Mouse (Mus musculus) cerebellum, postnatal 25 days (tissue): ENCODE measurements around the gene Abhd5.

Experiments
- DNase-seq, 2 experiments: peaks; one replicate each; pipeline ENCODE4 v3.0.0; 2021; ENCODE audit warnings: mixed read lengths in 2 of 2

Abhd5 gene

GRCm38 (mm10) chr9:122349286-122349685 is 2.1 kb upstream of the Abhd5 start:
- DNase-seq: no peak

GRCm38 (mm10) chr9:122350396-122351130 is 845 bp upstream of the Abhd5 start:
- no peak for DNase-seq

GRCm38 (mm10) chr9:122352025-122352392 is 601 bp downstream of the Abhd5 start:
- no peak for DNase-seq

GRCm38 (mm10) chr9:122352911-122353310 is 1.5 kb downstream of the Abhd5 start:
- no peak for DNase-seq

- DNase-seq: no peak
Observed at GRCm38 (mm10) chr9:122354240-122354639, 2.8 kb downstream of the Abhd5 start.

GRCm38 (mm10) chr9:122357073-122357472 is 5.7 kb downstream of the Abhd5 start:
- DNase-seq: no peak

GRCm38 (mm10) chr9:122357626-122358025 is 6.2 kb downstream of the Abhd5 start:
- no peak for DNase-seq

- no peak for DNase-seq
Observed at GRCm38 (mm10) chr9:122364171-122364570, 12.8 kb downstream of the Abhd5 start.

- no peak for DNase-seq
Observed at GRCm38 (mm10) chr9:122370292-122370794, 18.9 kb downstream of the Abhd5 start.

- no peak for DNase-seq
Observed at GRCm38 (mm10) chr9:122372506-122372905, 21.1 kb downstream of the Abhd5 start.

- no peak for DNase-seq
Observed at GRCm38 (mm10) chr9:122372991-122373390, 21.6 kb downstream of the Abhd5 start.

- DNase-seq: no peak
Observed at GRCm38 (mm10) chr9:122378986-122379385, 27.6 kb downstream of the Abhd5 start.

GRCm38 (mm10) chr9:122380959-122381358 is 29.6 kb downstream of the Abhd5 start:
- no peak for DNase-seq

- DNase-seq: peak; percentile 66 to 72
Observed at GRCm38 (mm10) chr9:122382006-122382405, 30.6 kb downstream of the Abhd5 start.

GRCm38 (mm10) chr9:122386015-122386414 is 34.6 kb downstream of the Abhd5 start:
- no peak for DNase-seq

GRCm38 (mm10) chr9:122389287-122389920 is 38.0 kb downstream of the Abhd5 start:
- no peak for DNase-seq

GRCm38 (mm10) chr9:122395816-122396215 is 44.4 kb downstream of the Abhd5 start:
- DNase-seq: no peak

- no peak for DNase-seq
Observed at GRCm38 (mm10) chr9:122397156-122397555, 45.7 kb downstream of the Abhd5 start.

- no peak for DNase-seq
Observed at GRCm38 (mm10) chr9:122398746-122399145, 47.3 kb downstream of the Abhd5 start.

- peak in 1 of 2 experiments; percentile 37 for DNase-seq
Observed at GRCm38 (mm10) chr9:122401239-122401638, 49.8 kb downstream of the Abhd5 start.

GRCm38 (mm10) chr9:122410437-122411175 is 59.2 kb downstream of the Abhd5 start:
- no peak for DNase-seq

GRCm38 (mm10) chr9:122414648-122415047 is 63.2 kb downstream of the Abhd5 start:
- no peak for DNase-seq

- no peak for DNase-seq
Observed at GRCm38 (mm10) chr9:122415056-122415775, 63.8 kb downstream of the Abhd5 start.
